Mouse (Mus musculus) embryonic facial prominence, embryonic 13.5 days (tissue): Measurements from ENCODE around the gene Wif1. TPM values are rescaled to one million over a fixed set of nuclear protein-coding genes. Genes with fewer than 3 reads are reported as not detected.

ENCODE experiments used
- ATAC-seq: fragments of 200-750 bp; cut with Nextera tagmentation; 2 replicates; pipeline ENCODE4 v1.8.0; 2017; ENCODE audit warnings: low read depth; ENCODE audit not compliant: insufficient number of reproducible peaks, insufficient read depth, low FRiP score, low TSS enrichment
- H3K27ac ChIP-seq: fragments of 300-500 bp; sonication (generic); 2 replicates; pipeline ENCODE4 v1.5.1; 2015; ENCODE audit warnings: moderate library complexity, mild to moderate bottlenecking, inconsistent platforms
- H3K27me3 ChIP-seq: fragments of 300-500 bp; sonication (generic); 2 replicates; pipeline ENCODE4 v1.6.1; 2015; ENCODE audit warnings: mild to moderate bottlenecking, inconsistent platforms
- H3K36me3 ChIP-seq: fragments of 300-500 bp; sonication (generic); 2 replicates; pipeline ENCODE4 v1.6.1; 2015; ENCODE audit warnings: mild to moderate bottlenecking, inconsistent platforms
- H3K4me1 ChIP-seq: fragments of 300-500 bp; sonication (generic); 2 replicates; pipeline ENCODE4 v1.6.1; 2015; ENCODE audit warnings: inconsistent platforms
- H3K4me2 ChIP-seq: fragments of 300-500 bp; sonication (generic); 2 replicates; pipeline ENCODE4 v1.6.1; 2015; ENCODE audit warnings: moderate library complexity, mild to moderate bottlenecking, inconsistent platforms
- H3K4me3 ChIP-seq: fragments of 300-500 bp; sonication (generic); 2 replicates; pipeline ENCODE4 v1.5.1; 2015; ENCODE audit warnings: mild to moderate bottlenecking, inconsistent platforms
- H3K9ac ChIP-seq: fragments of 300-500 bp; sonication (generic); 2 replicates; pipeline ENCODE4 v1.6.1; 2015; ENCODE audit warnings: mild to moderate bottlenecking, inconsistent platforms
- H3K9me3 ChIP-seq: fragments of 300-500 bp; sonication (generic); 2 replicates; pipeline ENCODE4 v1.6.1; 2016; ENCODE audit warnings: inconsistent platforms
- WGBS: fragments of 180-500 bp; shearing (Covaris S2); methylation state at CpG from one replicate; pipeline ENCODE4 v1.1.7; 2015; ENCODE audit warnings: mixed read lengths; 5-methylcytosine and 5-hydroxymethylcytosine counted together
- polyA plus RNA-seq: library from polyadenylated mRNA; unstranded; fragments of >200 nt; fragmentation: Nextera tagmentation; extraction: Ambion mirVana; gene quantifications from 2 replicates; pipeline ENCODE4 v1.2.1, GENCODE M21; 2015

Wif1 gene
- 74.0 and 111 TPM in 2 replicates for polyA plus RNA-seq

DNA sequence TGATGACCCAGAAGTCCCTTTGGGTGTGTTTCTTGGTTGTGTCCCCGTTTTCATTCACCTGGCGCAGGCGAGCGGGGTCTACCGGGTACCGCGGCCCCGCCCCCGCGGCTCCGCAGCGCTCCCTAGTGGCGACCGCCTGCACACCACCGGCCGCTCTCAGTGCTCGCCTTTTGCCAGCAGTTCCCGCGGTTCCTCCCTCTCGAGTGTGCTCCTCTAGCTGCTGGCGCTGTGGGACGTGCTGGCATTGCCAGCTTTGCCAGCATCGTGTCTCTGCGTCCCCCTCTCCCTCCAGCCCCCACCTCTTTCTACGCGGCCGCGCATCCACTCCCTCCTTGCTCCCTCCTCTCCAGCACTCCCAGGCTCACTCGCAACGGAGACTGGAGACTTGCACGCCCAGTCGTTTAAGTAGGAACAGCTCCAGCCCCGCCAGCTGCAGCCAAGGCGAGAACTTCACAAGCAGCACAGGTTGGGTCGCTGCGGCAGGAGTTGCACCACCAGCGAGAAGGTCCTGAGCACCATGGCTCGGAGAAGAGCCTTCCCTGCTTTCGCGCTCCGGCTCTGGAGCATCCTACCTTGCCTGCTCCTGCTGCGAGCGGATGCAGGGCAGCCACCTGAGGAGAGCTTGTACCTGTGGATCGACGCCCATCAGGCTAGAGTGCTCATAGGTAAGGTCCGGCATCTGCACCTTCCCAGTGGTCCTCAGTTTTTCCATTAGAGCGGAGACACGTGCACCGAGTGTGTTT is at the start of gene Wif1:
Wif1 (plus strand) TSS at position 135 of the 743 bp plus-strand sequence.
- WGBS: under 1% methylated on average over 49 of the region's 49 CpGs
- H3K9ac ChIP-seq: peak within 1 kb of the TSS; percentile 77
- H3K4me3 ChIP-seq: peak within 1 kb of the TSS; percentile 60
- H3K36me3 ChIP-seq: no peaks in the 10 kb centered on the region
- peak within 1 kb of the TSS; percentile 80 for H3K27ac ChIP-seq
- H3K4me2 ChIP-seq: peak within 1 kb of the TSS; percentile 91
- H3K27me3 ChIP-seq: 0 out of 2 replicates have a peak, but pooled peaks cover 4% of the 10 kb centered on the region
- peak; percentile 92 for ATAC-seq
- H3K4me1 ChIP-seq: peaks cover 33% of the 10 kb centered on the region
- no peaks in the 10 kb centered on the region for H3K9me3 ChIP-seq

DNA sequence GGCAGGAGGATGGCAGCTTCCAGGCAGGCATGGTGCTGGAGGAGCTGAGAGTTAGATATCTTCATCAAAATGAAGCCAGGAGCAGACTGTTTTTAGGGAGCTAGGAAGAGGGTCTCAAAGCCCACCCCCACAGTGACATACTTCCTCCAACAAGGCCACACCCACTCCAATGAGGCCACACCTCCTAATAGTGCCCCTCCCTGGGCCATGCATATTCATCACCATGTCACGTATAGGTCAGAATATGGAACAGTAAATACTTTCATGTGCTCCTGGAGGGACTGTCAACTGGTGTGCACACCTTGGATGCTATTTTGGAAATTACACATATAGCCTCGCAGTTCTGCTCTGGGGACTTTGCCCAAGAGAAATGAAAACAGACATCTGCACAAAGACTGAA is 31.6 kb upstream of the Wif1 start:
- Histone ChIP-seq H3K27ac (no peak overlapping the region), H3K4me2 (no peak overlapping the region), H3K9me3 (no peaks in the 10 kb centered on the region), H3K36me3 (no peaks in the 10 kb centered on the region), H3K4me3 (no peak overlapping the region), H3K27me3 (no peaks in the 10 kb centered on the region), H3K4me1 (no peaks in the 10 kb centered on the region), H3K9ac (no peak overlapping the region)
- ATAC-seq: no peak
- WGBS: 75% methylated on average over 2 of the region's 2 CpGs

DNA sequence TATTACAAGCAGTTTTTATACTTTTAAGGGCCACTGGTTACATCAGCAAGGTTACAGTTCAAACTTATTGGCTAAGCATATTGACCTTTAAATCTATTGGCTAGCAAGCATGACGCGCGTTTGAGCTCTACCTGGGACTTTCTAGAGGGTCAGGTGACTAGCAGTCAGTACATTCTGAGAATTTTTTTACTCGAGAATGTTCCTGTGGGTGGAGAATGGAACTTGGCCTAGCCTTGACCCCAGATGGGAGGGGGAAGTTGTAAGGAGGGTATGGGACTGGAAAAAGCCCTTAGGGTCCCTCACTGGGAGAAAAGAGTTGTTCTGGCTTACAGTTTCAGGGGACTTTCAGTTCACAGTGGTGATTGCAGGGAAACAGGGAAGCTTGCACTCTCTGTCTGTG is 22.3 kb upstream of the Wif1 start:
- Histone ChIP-seq H3K9ac (no peak overlapping the region), H3K36me3 (no peaks in the 10 kb centered on the region), H3K27ac (no peak overlapping the region), H3K27me3 (no peaks in the 10 kb centered on the region), H3K4me3 (no peak overlapping the region), H3K4me2 (no peak overlapping the region), H3K9me3 (peaks cover 8% of the 10 kb centered on the region; the same call in 1 of the 2 replicates), H3K4me1 (no peaks in the 10 kb centered on the region)
- whole genome bisulfite sequencing: 76% methylated on average over 4 of the region's 4 CpGs
- no peak for ATAC-seq

DNA sequence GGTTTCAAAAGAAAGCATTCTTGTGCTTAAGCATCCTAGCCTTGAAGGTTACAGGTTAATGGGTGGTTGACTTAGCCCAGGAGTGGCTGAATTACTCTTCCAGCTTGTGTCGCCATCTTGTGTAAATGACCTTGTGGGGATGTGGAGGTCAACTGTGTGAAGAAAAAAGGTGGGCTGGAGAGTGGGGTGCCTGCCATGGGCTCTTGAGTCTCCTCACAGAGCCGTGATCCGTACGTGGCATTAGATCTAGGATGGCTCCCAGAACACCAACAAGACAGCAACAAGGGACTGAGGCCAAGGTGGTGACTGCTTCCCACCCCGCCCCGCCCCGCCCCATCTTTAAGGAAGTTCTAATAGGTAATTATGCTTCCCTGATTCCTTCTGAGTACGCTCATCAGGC is 17.5 kb upstream of the Wif1 start:
- H3K9me3 ChIP-seq: peaks cover 14% of the 10 kb centered on the region; the same call in 1 of the 2 replicates
- H3K27ac ChIP-seq: no peak overlapping the region
- no peaks in the 10 kb centered on the region for H3K36me3 ChIP-seq
- no peak overlapping the region for H3K4me3 ChIP-seq
- H3K9ac ChIP-seq: no peak overlapping the region
- H3K4me2 ChIP-seq: no peak overlapping the region
- no peak for ATAC-seq
- H3K4me1 ChIP-seq: no peaks in the 10 kb centered on the region
- H3K27me3 ChIP-seq: no peaks in the 10 kb centered on the region
- WGBS: 86% methylated on average over 8 of the region's 8 CpGs

DNA sequence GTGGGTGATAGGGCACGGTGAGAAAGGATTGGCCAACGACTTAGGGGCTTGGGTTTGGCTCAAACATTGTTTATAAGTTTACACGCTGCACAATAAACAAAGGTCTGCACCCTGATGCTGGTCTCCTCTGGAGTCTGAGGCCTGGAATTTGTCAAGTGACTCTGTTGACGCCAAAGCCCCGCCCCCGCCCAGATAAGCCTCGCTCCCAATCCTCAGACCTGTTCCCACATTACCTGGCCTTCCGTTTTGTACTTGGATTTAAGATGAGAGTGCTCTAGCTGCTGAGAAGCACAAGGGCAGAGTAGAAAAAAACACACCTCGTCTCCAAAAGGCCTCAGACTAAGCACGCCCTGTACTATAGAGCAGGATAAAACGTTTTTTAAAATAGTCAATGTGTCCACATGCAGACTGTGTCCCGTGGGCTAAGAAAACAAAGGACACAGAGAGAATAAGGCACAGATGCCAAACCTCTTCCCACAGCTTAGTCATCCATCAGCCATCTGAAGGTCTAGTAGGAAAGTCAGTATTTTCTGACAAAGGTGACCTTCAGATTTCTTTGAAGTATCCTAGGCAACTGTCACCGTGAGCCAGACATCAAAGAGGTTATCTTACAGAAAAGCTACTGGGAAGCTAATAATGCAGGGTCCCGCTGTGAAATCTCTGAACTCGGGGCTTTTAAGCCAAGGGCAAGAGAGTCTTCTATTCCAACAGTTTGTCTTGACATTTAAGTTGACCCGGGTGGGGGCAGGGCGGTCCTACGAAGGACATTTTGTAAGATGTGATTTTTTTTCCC is 16.9 kb upstream of the Wif1 start:
- Histone ChIP-seq H3K27me3 (no peaks in the 10 kb centered on the region), H3K9me3 (peaks cover 14% of the 10 kb centered on the region; the same call in 1 of the 2 replicates), H3K4me2 (no peak overlapping the region), H3K4me3 (no peak overlapping the region), H3K9ac (no peak overlapping the region), H3K4me1 (no peaks in the 10 kb centered on the region), H3K27ac (no peak overlapping the region), H3K36me3 (no peaks in the 10 kb centered on the region)
- ATAC-seq: no peak
- 46% methylated on average over 18 of the region's 18 CpGs for WGBS

DNA sequence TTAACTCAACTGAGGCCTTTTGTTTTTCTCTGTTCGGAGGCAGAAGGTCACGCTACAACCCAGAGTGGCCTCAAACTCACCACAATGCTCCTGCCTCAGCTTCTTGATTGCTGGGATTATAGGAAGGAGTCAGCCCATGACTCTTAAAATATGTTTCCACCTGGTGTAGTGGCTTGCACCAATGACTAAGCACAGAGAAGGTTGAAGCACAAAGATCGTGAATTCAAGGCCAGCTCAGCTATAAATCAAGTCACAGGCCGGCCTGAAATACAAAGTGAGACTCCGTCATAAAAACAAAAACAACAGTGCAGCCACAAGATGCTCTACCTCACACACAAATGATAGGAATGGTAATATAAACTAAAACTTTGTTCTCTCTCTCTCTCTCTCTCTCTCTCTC is 10.8 kb upstream of the Wif1 start:
- Histone ChIP-seq H3K36me3 (no peaks in the 10 kb centered on the region), H3K9me3 (0 out of 2 replicates have a peak, but pooled peaks cover 6% of the 10 kb centered on the region), H3K4me1 (0 out of 2 replicates have a peak, but pooled peaks cover 2% of the 10 kb centered on the region), H3K4me3 (no peak overlapping the region), H3K4me2 (no peak overlapping the region), H3K9ac (no peak overlapping the region), H3K27me3 (no peaks in the 10 kb centered on the region), H3K27ac (no peak overlapping the region)
- ATAC-seq: no peak
- WGBS: 73% methylated on average over 5 of the region's 5 CpGs

DNA sequence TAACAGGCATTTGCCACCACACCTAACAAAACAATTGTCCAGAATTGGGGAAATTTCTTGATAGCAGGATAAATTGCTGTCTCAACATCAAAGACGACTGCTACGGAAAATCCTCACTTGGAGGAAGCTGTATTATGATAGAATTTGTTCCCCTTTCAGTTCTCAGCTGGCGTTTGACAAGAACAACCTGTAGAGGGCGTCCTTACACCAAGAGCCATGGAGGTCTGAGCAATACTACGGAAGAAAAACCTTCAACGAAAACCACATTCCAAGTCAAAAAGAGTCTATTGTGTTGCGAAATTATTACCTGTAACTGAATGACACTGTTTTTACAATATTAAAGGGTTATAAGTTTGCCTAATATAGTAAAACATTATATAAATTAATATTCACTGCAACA is 2.0 kb upstream of the Wif1 start:
- Histone ChIP-seq H3K27me3 (0 out of 2 replicates have a peak, but pooled peaks cover 4% of the 10 kb centered on the region), H3K4me1 (peaks cover 34% of the 10 kb centered on the region), H3K27ac (no peak overlapping the region), H3K9me3 (no peaks in the 10 kb centered on the region), H3K4me2 (no peak overlapping the region), H3K36me3 (no peaks in the 10 kb centered on the region), H3K4me3 (no peak overlapping the region), H3K9ac (no peak overlapping the region)
- 7% methylated on average over 7 of the region's 7 CpGs for WGBS
- no peak for ATAC-seq

DNA sequence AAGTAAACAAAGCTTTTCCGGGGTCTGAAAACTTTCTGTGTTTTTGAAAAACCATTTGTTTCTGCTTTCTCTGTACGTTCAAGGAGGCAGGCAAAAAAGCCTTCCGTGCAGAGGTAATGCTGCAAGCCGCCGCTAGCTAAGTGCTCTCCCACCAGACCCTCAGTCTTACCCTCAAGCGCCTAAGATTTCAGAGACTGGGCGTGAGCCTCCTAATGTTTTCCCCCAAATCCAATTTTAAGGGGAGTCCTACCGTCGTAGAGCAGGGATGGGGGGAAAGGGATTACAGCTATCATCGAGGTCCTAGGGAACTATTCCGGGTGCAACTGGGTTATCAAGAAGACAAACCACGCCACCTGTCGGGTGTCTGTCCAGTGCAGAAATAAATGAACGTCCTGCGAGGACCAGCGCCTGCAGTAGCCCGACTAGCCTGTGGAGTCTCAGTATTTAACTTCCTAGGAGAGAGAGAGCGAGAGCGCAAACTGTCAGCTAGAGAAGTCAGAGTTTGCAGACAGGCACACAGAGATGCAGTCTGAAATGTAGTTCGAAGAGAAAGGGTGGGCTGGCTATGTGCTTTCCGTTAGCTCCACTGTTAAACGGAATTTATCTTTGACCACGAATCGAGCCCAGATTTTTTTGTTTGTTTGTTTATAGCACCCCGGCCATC is 500 bp upstream of the Wif1 start:
- ATAC-seq: peak; percentile 65; the same call in 1 of the 2 replicates
- Histone ChIP-seq H3K4me2 (peak overlapping the region; percentile 91), H3K27ac (peak overlapping the region; percentile 80; the same call in 1 of the 2 replicates), H3K9me3 (no peaks in the 10 kb centered on the region), H3K4me1 (peaks cover 33% of the 10 kb centered on the region), H3K9ac (peak overlapping the region; percentile 77), H3K4me3 (peak overlapping the region; percentile 60), H3K36me3 (no peaks in the 10 kb centered on the region), H3K27me3 (0 out of 2 replicates have a peak, but pooled peaks cover 4% of the 10 kb centered on the region)
- under 1% methylated on average over 25 of the region's 25 CpGs for WGBS

DNA sequence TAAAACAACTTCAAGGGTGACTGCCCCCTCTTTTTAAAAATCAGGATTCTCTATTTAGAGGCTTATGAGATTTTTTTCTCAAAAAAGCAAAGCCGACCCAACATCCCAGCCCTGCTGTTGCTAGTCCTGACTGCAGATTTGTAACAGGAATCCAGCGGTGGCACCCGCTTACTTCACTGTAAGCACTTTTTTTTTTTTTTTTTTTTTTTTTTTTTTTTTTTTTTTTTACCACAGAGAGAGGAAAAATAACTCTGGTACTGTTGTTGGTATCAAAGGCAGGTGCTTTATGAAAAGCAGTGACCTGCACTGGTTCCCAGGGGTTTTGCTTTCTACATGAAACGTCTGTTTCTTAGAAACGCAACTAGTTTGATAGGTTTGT is 798 bp downstream of the Wif1 start:
- Histone ChIP-seq H3K4me2 (peak overlapping the region; percentile 91), H3K27me3 (0 out of 2 replicates have a peak, but pooled peaks cover 4% of the 10 kb centered on the region), H3K4me1 (peaks cover 29% of the 10 kb centered on the region), H3K9ac (peak overlapping the region; percentile 77), H3K4me3 (peak overlapping the region; percentile 60), H3K27ac (peak overlapping the region; percentile 80; the same call in 1 of the 2 replicates), H3K36me3 (no peaks in the 10 kb centered on the region), H3K9me3 (no peaks in the 10 kb centered on the region)
- no peak for ATAC-seq
- WGBS: 9% methylated on average over 5 of the region's 5 CpGs

DNA sequence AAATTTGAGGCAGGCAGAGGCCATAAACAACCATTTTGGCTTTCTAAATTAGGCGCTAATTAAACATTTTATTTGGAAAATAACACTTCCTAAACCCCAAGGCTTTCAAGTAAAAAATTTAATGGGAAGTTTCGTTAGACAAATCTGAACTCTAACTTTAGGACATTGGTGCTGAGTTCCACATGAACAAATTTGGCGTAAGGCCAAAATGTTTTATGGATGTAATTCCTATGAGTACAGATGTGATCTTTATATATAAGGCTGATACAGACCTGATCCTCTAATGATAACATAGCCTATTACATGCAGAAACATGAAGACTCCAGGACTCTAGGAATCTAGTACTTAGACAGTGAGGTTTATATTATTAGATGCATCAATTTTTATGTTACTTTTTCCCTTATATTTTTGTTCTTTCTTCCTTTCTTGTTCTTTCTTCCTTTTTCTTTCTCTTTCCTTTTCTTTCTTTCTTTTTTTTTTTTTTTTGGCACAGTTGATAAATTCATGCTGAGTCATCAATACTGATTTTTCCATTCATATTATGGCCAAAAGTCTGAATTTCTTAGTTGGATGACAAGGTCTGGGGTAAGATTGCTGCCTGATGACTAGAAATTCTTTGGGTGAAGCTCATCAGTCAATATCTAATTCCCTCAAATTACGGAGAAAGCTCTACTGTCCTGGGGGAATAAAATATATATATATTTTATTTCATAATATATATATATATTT is 5.0 kb downstream of the Wif1 start:
- Histone ChIP-seq H3K36me3 (no peaks in the 10 kb centered on the region), H3K27me3 (0 out of 2 replicates have a peak, but pooled peaks cover 4% of the 10 kb centered on the region), H3K27ac (no peak overlapping the region), H3K9me3 (no peaks in the 10 kb centered on the region), H3K4me2 (no peak overlapping the region), H3K4me1 (peaks cover 33% of the 10 kb centered on the region), H3K9ac (no peak overlapping the region), H3K4me3 (no peak overlapping the region)
- ATAC-seq: no peak
- 74% methylated on average over 4 of the region's 4 CpGs for WGBS

DNA sequence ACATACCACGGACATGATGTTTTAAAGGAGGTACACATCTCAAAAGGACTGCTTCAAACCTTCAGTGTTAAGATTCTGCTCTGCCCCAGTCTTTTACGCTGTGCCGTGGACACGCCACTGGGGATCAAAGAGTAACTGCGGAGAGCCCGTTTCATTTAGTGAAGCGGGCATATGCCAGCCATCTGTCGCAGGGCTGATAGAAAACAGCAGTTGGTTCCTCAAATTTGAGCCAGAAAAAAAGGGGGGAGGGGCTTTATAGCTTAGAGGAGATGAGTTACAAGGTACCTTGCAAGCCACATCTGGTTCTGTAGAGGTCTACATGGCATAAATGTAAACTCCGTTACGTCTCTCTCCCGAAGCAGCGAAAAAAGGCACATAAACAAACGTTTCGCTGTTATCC is 7.2 kb downstream of the Wif1 start:
- Histone ChIP-seq H3K4me2 (peak overlapping the region; percentile 43), H3K4me1 (peaks cover 33% of the 10 kb centered on the region), H3K27ac (peak overlapping the region; percentile 35), H3K27me3 (no peaks in the 10 kb centered on the region), H3K9ac (no peak overlapping the region), H3K9me3 (no peaks in the 10 kb centered on the region), H3K4me3 (no peak overlapping the region), H3K36me3 (no peaks in the 10 kb centered on the region)
- 33% methylated on average over 14 of the region's 14 CpGs for WGBS
- ATAC-seq: no peak
